Mouse (Mus musculus): ENCODE data around the gene Keap1. TPM values are rescaled to one million over a fixed set of nuclear protein-coding genes. Genes with fewer than 3 reads are reported as not detected.

Gene Keap1
- polyA plus RNA-seq (2015; fragmentation: Nextera tagmentation; extraction: Ambion mirVana): 58.1 and 59.7 TPM in 2 replicates

DNA sequence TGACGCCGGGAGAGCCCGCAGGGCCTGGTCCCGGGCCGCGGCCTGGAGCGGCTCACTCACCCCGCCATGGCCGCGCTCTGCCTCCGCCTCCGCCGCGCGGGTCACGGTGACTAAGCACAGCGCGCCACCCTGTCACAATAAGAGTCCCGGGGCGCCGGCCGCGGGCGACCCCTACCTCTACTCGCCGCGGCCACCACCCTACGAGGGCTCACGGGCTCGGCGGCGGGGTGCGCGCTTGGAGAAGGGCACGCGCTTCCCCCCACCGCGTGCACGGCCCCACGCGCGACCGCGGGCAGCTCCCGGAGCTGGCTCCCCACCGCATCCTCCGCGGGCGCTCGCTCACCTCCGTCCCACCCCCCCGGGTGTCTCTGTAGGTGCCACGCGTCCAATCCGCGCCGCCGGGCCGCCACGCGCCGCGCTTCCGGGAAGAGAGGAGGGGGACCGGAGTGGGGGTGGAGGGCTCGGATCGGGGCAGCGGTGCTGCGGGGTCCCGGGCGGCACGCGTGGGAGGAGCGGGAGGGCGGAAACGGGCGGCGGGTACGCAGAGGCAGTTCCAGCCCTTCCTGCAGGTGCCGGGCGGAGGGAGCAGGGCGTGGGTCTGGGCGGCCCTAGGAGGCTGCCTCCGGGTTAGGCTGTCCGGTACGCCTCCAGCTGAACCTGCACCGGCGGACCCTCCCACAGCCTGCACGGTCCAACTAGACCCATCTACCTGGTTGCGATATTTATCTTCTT lies at the start of gene Keap1:
Gene Keap1 (minus strand): TSS at position 629 of the 732 bp plus-strand sequence.
- H3K4me1 ChIP-seq (ENCODE audit: control insufficient read depth, insufficient read depth, low read length): peaks cover 15% of the 10 kb centered on the region
- peaks cover 11% of the 10 kb centered on the region for H3K27me3 ChIP-seq (replicated peaks; ENCODE audit: control insufficient read depth, insufficient read depth, low read length)
- peaks cover 3% of the 10 kb centered on the region for H3K9me3 ChIP-seq (ENCODE audit: control insufficient read depth, low read length)
- H3K4me3 ChIP-seq (ENCODE audit: low read length): peak within 1 kb of the TSS; percentile 92
- WGBS: under 1% methylated on average over 78 of the region's 90 CpGs
- peak within 1 kb of the TSS; percentile 94 for H3K27ac ChIP-seq (ENCODE audit: low read length)
- H3K4me2 ChIP-seq (ENCODE audit: low read depth, low read length): peak within 1 kb of the TSS; percentile 81
- ATAC-seq: peak; percentile 88
- peak within 1 kb of the TSS; percentile 100 for H3K9ac ChIP-seq (ENCODE audit: low read depth, low read length)
- 0 out of 2 replicates have a peak, but pooled peaks cover 4% of the 10 kb centered on the region for H3K36me3 ChIP-seq (ENCODE audit: control insufficient read depth, insufficient read depth, low read length)

- H3K27ac ChIP-seq (ENCODE audit: low read length): peak overlapping the region; percentile 60
- no peaks in the 10 kb centered on the region for H3K27me3 ChIP-seq (replicated peaks; ENCODE audit: control insufficient read depth, insufficient read depth, low read length)
- H3K9ac ChIP-seq (ENCODE audit: low read depth, low read length): peak overlapping the region; percentile 51
- WGBS: 70% methylated on average over 13 of the region's 13 CpGs
- peak overlapping the region; percentile 86 for H3K4me3 ChIP-seq (ENCODE audit: low read length)
- no peaks in the 10 kb centered on the region for H3K9me3 ChIP-seq (ENCODE audit: control insufficient read depth, low read length)
- no peak for ATAC-seq
- peak overlapping the region; percentile 61 for H3K4me2 ChIP-seq (ENCODE audit: low read depth, low read length)
- H3K36me3 ChIP-seq (ENCODE audit: control insufficient read depth, insufficient read depth, low read length): 0 out of 2 replicates have a peak, but pooled peaks cover under 1% of the 10 kb centered on the region
- peaks cover 30% of the 10 kb centered on the region for H3K4me1 ChIP-seq (ENCODE audit: control insufficient read depth, insufficient read depth, low read length)
Measured at GRCm38 (mm10) chr9:21288404-21289336, 49.5 kb upstream of the Keap1 start.

DNA sequence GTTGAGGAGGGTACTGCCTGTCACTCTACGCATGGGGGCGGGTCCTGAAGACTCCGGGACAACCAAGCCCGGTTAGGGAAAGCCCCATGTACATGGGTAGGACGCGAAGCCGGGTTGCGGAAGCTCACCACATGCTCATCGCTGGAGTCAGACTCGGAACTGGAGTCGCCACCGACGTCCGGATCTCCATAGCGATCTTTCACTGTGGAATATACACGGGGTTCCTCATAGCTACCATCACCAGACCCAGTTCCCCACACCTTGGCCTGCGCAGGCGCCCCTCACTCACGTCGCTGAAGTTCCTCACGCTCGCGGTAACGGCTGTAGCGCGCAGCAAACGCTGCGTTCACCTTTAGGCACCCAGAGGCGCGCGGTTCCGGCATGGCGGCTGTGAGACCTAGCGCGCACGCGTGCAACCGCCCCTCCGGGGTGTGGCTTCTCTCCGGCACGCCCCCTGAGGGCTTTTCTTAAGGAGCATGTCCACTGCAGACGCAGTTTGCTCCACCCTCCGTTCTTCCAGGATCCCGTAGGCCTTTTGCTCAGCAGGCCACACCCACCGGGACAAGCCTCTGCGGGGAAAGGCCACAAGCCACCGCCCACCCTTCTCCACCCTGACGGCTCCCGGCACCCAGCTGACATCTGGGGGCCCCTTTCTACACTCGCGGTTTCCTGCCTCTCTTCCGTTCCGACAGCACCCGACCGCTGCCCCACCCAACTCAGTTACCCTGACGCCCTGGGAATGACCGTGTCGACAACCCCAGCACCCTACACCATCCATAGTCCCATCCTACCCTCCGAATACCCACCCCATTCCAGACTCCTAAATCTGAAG lies 48.6 kb upstream of the Keap1 start, which contains the start of gene Kri1:
Gene Kri1 (minus strand): TSS at position 399 of the 832 bp plus-strand sequence.
- Histone ChIP-seq H3K27me3 (replicated peaks; ENCODE audit: control insufficient read depth, insufficient read depth, low read length) (no peaks in the 10 kb centered on the region), H3K36me3 (ENCODE audit: control insufficient read depth, insufficient read depth, low read length) (0 out of 2 replicates have a peak, but pooled peaks cover 3% of the 10 kb centered on the region), H3K9ac (ENCODE audit: low read depth, low read length) (peak within 1 kb of the TSS; percentile 84), H3K4me1 (ENCODE audit: control insufficient read depth, insufficient read depth, low read length) (peaks cover 30% of the 10 kb centered on the region), H3K27ac (ENCODE audit: low read length) (peak within 1 kb of the TSS; percentile 81), H3K4me2 (ENCODE audit: low read depth, low read length) (peak within 1 kb of the TSS; percentile 75), H3K4me3 (ENCODE audit: low read length) (peak within 1 kb of the TSS; percentile 86), H3K9me3 (ENCODE audit: control insufficient read depth, low read length) (no peaks in the 10 kb centered on the region)
- ATAC-seq: peak; percentile 79
- WGBS: under 1% methylated on average over 59 of the region's 59 CpGs

DNA sequence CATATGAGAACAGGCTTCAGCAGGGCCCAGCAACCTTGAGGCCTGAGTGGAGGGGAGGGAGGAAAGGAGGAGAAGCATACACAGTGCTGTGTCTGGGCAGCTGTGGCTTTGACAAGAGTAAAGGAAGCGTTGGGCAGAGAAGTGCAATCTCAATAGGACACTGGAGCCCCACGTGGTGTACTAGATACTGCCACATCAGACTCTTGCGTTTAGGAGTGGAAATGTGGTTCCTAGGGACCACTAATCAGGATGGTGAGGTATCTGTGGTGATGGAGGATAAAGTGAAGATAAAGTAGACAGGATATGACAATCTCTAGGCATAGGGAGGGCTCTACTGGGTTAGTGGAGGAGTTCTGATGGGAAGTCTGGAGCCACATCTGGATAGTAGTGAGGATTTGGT lies 47.6 kb upstream of the Keap1 start:
- no peaks in the 10 kb centered on the region for H3K9me3 ChIP-seq (ENCODE audit: control insufficient read depth, low read length)
- no peak overlapping the region; the same call in none of the 2 replicates for H3K27ac ChIP-seq (ENCODE audit: low read length)
- peak overlapping the region; percentile 84 for H3K9ac ChIP-seq (ENCODE audit: low read depth, low read length)
- H3K27me3 ChIP-seq (replicated peaks; ENCODE audit: control insufficient read depth, insufficient read depth, low read length): no peaks in the 10 kb centered on the region
- peak overlapping the region; percentile 86 for H3K4me3 ChIP-seq (ENCODE audit: low read length)
- ATAC-seq: no peak
- H3K4me1 ChIP-seq (ENCODE audit: control insufficient read depth, insufficient read depth, low read length): peaks cover 30% of the 10 kb centered on the region
- 59% methylated on average over 3 of the region's 3 CpGs for WGBS
- H3K36me3 ChIP-seq (ENCODE audit: control insufficient read depth, insufficient read depth, low read length): peaks cover 5% of the 10 kb centered on the region; the same call in 1 of the 2 replicates
- peak overlapping the region; percentile 75 for H3K4me2 ChIP-seq (ENCODE audit: low read depth, low read length)

DNA sequence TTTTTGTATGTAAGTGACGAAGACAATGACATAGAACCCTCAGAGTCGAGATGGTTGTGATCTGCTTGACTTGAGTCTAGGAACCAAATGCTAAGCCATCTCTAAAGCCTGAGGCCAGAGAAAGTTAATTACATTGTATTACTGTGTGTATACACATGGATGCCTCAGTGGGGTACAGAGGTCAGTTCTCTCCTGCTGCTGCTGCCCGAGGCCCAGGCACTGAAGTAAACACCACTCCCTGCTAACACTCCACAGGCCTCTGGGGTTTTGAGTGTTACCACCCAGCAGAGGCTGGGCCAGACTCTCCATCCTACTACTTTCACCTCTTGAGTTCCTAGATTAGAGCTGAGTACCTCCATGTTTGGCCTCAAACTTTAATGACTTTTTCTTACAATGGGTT lies 44.8 kb upstream of the Keap1 start:
- Histone ChIP-seq H3K27ac (ENCODE audit: low read length) (0 out of 2 replicates have a peak overlapping the region, but pooled peaks have one; percentile 33), H3K36me3 (ENCODE audit: control insufficient read depth, insufficient read depth, low read length) (peaks cover 21% of the 10 kb centered on the region), H3K4me3 (ENCODE audit: low read length) (no peak overlapping the region), H3K9me3 (ENCODE audit: control insufficient read depth, low read length) (no peaks in the 10 kb centered on the region), H3K27me3 (replicated peaks; ENCODE audit: control insufficient read depth, insufficient read depth, low read length) (no peaks in the 10 kb centered on the region), H3K4me1 (ENCODE audit: control insufficient read depth, insufficient read depth, low read length) (peaks cover 18% of the 10 kb centered on the region), H3K9ac (ENCODE audit: low read depth, low read length) (no peak overlapping the region), H3K4me2 (ENCODE audit: low read depth, low read length) (no peak overlapping the region)
- 58% methylated on average over 3 of the region's 3 CpGs for WGBS
- ATAC-seq: no peak

DNA sequence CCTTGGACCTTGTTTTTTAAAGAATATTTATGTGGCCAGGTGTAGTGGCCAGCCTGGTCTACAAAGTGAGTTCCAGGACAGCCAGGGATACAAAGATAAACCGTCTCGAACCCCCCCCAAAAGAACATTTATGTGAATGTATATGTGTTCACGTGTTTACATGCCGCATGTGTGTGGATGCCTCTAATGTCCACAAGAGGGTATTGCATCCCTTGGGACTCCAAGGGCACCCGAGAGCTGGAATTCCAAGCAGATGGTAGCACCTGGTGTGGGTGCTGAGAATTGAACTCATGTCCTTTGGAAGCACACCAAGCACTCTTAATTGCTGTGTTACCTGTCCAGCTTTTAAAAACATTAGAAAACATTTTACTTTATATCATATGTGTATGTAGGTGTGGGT lies 44.4 kb upstream of the Keap1 start:
- 88% methylated on average over 5 of the region's 5 CpGs for WGBS
- Histone ChIP-seq H3K4me1 (ENCODE audit: control insufficient read depth, insufficient read depth, low read length) (peaks cover 14% of the 10 kb centered on the region), H3K9me3 (ENCODE audit: control insufficient read depth, low read length) (no peaks in the 10 kb centered on the region), H3K4me2 (ENCODE audit: low read depth, low read length) (no peak overlapping the region), H3K36me3 (ENCODE audit: control insufficient read depth, insufficient read depth, low read length) (peaks cover 23% of the 10 kb centered on the region), H3K9ac (ENCODE audit: low read depth, low read length) (no peak overlapping the region), H3K27me3 (replicated peaks; ENCODE audit: control insufficient read depth, insufficient read depth, low read length) (no peaks in the 10 kb centered on the region), H3K27ac (ENCODE audit: low read length) (no peak overlapping the region), H3K4me3 (ENCODE audit: low read length) (no peak overlapping the region)
- no peak for ATAC-seq

DNA sequence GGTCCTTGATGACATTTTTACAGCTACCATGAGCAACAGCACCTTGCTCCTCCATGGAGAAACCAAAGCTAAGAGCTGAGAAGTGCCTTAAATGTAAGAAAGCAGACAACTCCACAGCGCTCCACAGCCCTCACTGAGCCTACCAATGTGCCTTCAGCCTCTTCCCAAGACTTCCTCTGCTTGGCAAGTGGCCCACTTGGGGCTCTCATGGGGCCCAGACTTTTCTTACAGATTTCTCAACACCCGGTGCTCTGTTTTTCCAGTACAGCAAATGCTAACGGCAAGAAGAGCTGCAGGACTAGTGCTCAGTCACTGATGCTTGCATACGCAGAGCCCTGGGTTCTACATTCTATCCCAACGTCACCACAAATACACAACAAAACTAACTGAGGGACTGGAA lies 38.6 kb upstream of the Keap1 start:
- H3K4me3 ChIP-seq (ENCODE audit: low read length): no peak overlapping the region
- H3K9me3 ChIP-seq (ENCODE audit: control insufficient read depth, low read length): no peaks in the 10 kb centered on the region
- WGBS: 94% methylated on average over 5 of the region's 5 CpGs
- H3K27me3 ChIP-seq (replicated peaks; ENCODE audit: control insufficient read depth, insufficient read depth, low read length): no peaks in the 10 kb centered on the region
- no peak overlapping the region for H3K9ac ChIP-seq (ENCODE audit: low read depth, low read length)
- peaks cover 52% of the 10 kb centered on the region for H3K36me3 ChIP-seq (ENCODE audit: control insufficient read depth, insufficient read depth, low read length)
- H3K27ac ChIP-seq (ENCODE audit: low read length): no peak overlapping the region
- H3K4me2 ChIP-seq (ENCODE audit: low read depth, low read length): no peak overlapping the region
- H3K4me1 ChIP-seq (ENCODE audit: control insufficient read depth, insufficient read depth, low read length): no peaks in the 10 kb centered on the region
- no peak for ATAC-seq

GRCm38 (mm10) chr9:21276307-21276706 lies 37.1 kb upstream of the Keap1 start:
- H3K4me1 ChIP-seq (ENCODE audit: control insufficient read depth, insufficient read depth, low read length): no peaks in the 10 kb centered on the region
- 89% methylated on average over 8 of the region's 8 CpGs for WGBS
- no peak overlapping the region for H3K4me3 ChIP-seq (ENCODE audit: low read length)
- H3K9me3 ChIP-seq (ENCODE audit: control insufficient read depth, low read length): no peaks in the 10 kb centered on the region
- peaks cover 57% of the 10 kb centered on the region for H3K36me3 ChIP-seq (ENCODE audit: control insufficient read depth, insufficient read depth, low read length)
- H3K27ac ChIP-seq (ENCODE audit: low read length): no peak overlapping the region
- H3K4me2 ChIP-seq (ENCODE audit: low read depth, low read length): no peak overlapping the region
- no peak overlapping the region for H3K9ac ChIP-seq (ENCODE audit: low read depth, low read length)
- 0 out of 2 replicates have a peak, but pooled peaks have one; percentile 22 for ATAC-seq
- no peaks in the 10 kb centered on the region for H3K27me3 ChIP-seq (replicated peaks; ENCODE audit: control insufficient read depth, insufficient read depth, low read length)
